Mouse (Mus musculus): ENCODE data around the gene Myf6. TPM values are rescaled to one million over a fixed set of nuclear protein-coding genes. Genes with fewer than 3 reads are reported as not detected.

Gene Myf6
- polyA plus RNA-seq, 1 experiment from 2014 or later: 0.14 TPM

GRCm38 (mm10) chr10:107502193-107502592 is 7.7 kb upstream of the Myf6 start:
- H3K27ac ChIP-seq (ENCODE audit: low read depth): no peak overlapping the region
- H3K4me2 ChIP-seq: no peak overlapping the region

GRCm38 (mm10) chr10:107499656-107500055 is 5.1 kb upstream of the Myf6 start:
- Histone ChIP-seq H3K4me2 (no peak overlapping the region), H3K9ac (no peak overlapping the region), H3K36me3 (ENCODE audit: insufficient read depth) (no peaks in the 10 kb centered on the region), H3K9me3 (ENCODE audit: low read depth, low read length) (no peaks in the 10 kb centered on the region), H3K4me3 (ENCODE audit: low read depth, low read length) (no peak overlapping the region), H3K27me3 (ENCODE audit: insufficient read depth, low read length) (no peaks in the 10 kb centered on the region), H3K4me1 (ENCODE audit: insufficient read depth) (no peaks in the 10 kb centered on the region), H3K27ac (ENCODE audit: low read depth) (no peak overlapping the region)
- TF ChIP-seq CTCF (IDR thresholded peaks at IDR 0.05; ENCODE audit: low read depth): no peak
- WGBS: 73% methylated on average over 7 of the region's 7 CpGs
- ATAC-seq (ENCODE audit: insufficient read depth): no peak
- no peak for DNase-seq

More at GRCm38 (mm10) chr10:107502193-107502592, 7.7 kb upstream of the Myf6 start:
- DNase-seq (no peak), ATAC-seq (ENCODE audit: insufficient read depth) (no peak)
- no peaks in the 10 kb centered on the region for H3K9me3 ChIP-seq (ENCODE audit: low read depth, low read length)
- no peak for TF ChIP-seq CTCF (IDR thresholded peaks at IDR 0.05; ENCODE audit: low read depth)
- H3K27me3 ChIP-seq (ENCODE audit: insufficient read depth, low read length): no peaks in the 10 kb centered on the region
- no peaks in the 10 kb centered on the region for H3K4me1 ChIP-seq (ENCODE audit: insufficient read depth)
- 82% methylated on average over 7 of the region's 7 CpGs for WGBS
- H3K9ac ChIP-seq: no peak overlapping the region
- H3K4me3 ChIP-seq (ENCODE audit: low read depth, low read length): no peak overlapping the region
- H3K36me3 ChIP-seq (ENCODE audit: insufficient read depth): no peaks in the 10 kb centered on the region

GRCm38 (mm10) chr10:107496402-107496801 is 1.9 kb upstream of the Myf6 start:
- H3K36me3 ChIP-seq (ENCODE audit: insufficient read depth): no peaks in the 10 kb centered on the region
- no peak overlapping the region for H3K4me2 ChIP-seq
- DNase-seq: no peak
- H3K4me1 ChIP-seq (ENCODE audit: insufficient read depth): no peaks in the 10 kb centered on the region
- H3K4me3 ChIP-seq (ENCODE audit: low read depth, low read length): no peak overlapping the region
- TF ChIP-seq CTCF (IDR thresholded peaks at IDR 0.05; ENCODE audit: low read depth): no peak
- no peak overlapping the region for H3K27ac ChIP-seq (ENCODE audit: low read depth)
- no peak for ATAC-seq (ENCODE audit: insufficient read depth)
- H3K9me3 ChIP-seq (ENCODE audit: low read depth, low read length): no peaks in the 10 kb centered on the region
- 81% methylated on average over 1 of the region's 1 CpGs for WGBS
- H3K9ac ChIP-seq: no peak overlapping the region
- no peaks in the 10 kb centered on the region for H3K27me3 ChIP-seq (ENCODE audit: insufficient read depth, low read length)

- no peaks in the 10 kb centered on the region for H3K4me1 ChIP-seq (ENCODE audit: insufficient read depth)
- H3K4me2 ChIP-seq: peak overlapping the region; percentile 68
- H3K9ac ChIP-seq: peak overlapping the region; percentile 41; the same call in 1 of the 2 replicates
- no peak for TF ChIP-seq CTCF (IDR thresholded peaks at IDR 0.05; ENCODE audit: low read depth)
- 44% methylated on average over 19 of the region's 20 CpGs for WGBS
- no peaks in the 10 kb centered on the region for H3K27me3 ChIP-seq (ENCODE audit: insufficient read depth, low read length)
- peak overlapping the region; percentile 29 for H3K4me3 ChIP-seq (ENCODE audit: low read depth, low read length)
- DNase-seq (peak; percentile 8), ATAC-seq (ENCODE audit: insufficient read depth) (peak; percentile 74; the same call in 1 of the 2 replicates)
- no peaks in the 10 kb centered on the region for H3K9me3 ChIP-seq (ENCODE audit: low read depth, low read length)
- H3K27ac ChIP-seq (ENCODE audit: low read depth): no peak overlapping the region
- H3K36me3 ChIP-seq (ENCODE audit: insufficient read depth): no peaks in the 10 kb centered on the region
Observed at GRCm38 (mm10) chr10:107493580-107494474, 710 bp downstream of the Myf6 start.

GRCm38 (mm10) chr10:107492867-107493579 is 1.5 kb downstream of the Myf6 start:
- no peaks in the 10 kb centered on the region for H3K27me3 ChIP-seq (ENCODE audit: insufficient read depth, low read length)
- peak overlapping the region; percentile 68 for H3K4me2 ChIP-seq
- 25% methylated on average over 18 of the region's 18 CpGs for WGBS
- no peaks in the 10 kb centered on the region for H3K4me1 ChIP-seq (ENCODE audit: insufficient read depth)
- no peaks in the 10 kb centered on the region for H3K9me3 ChIP-seq (ENCODE audit: low read depth, low read length)
- no peaks in the 10 kb centered on the region for H3K36me3 ChIP-seq (ENCODE audit: insufficient read depth)
- no peak overlapping the region for H3K27ac ChIP-seq (ENCODE audit: low read depth)
- no peak for TF ChIP-seq CTCF (IDR thresholded peaks at IDR 0.05; ENCODE audit: low read depth)
- peak overlapping the region; percentile 41; the same call in 1 of the 2 replicates for H3K9ac ChIP-seq
- H3K4me3 ChIP-seq (ENCODE audit: low read depth, low read length): peak overlapping the region; percentile 29
- peak; percentile 37 for DNase-seq
- peak; percentile 61; the same call in 1 of the 2 replicates for ATAC-seq (ENCODE audit: insufficient read depth)

- Histone ChIP-seq H3K27me3 (ENCODE audit: insufficient read depth, low read length) (no peaks in the 10 kb centered on the region), H3K4me1 (ENCODE audit: insufficient read depth) (0 out of 2 replicates have a peak, but pooled peaks cover 2% of the 10 kb centered on the region), H3K4me3 (ENCODE audit: low read depth, low read length) (no peak overlapping the region), H3K9me3 (ENCODE audit: low read depth, low read length) (no peaks in the 10 kb centered on the region), H3K9ac (no peak overlapping the region), H3K27ac (ENCODE audit: low read depth) (no peak overlapping the region), H3K36me3 (ENCODE audit: insufficient read depth) (no peaks in the 10 kb centered on the region), H3K4me2 (peak overlapping the region; percentile 23; the same call in 1 of the 2 replicates)
- WGBS: 35% methylated on average over 12 of the region's 12 CpGs
- TF ChIP-seq CTCF (IDR thresholded peaks at IDR 0.05; ENCODE audit: low read depth): no peak
- no peak for ATAC-seq (ENCODE audit: insufficient read depth)
- no peak for DNase-seq
Observed at GRCm38 (mm10) chr10:107488654-107489315, 5.8 kb downstream of the Myf6 start.

Measured in lung, embryonic 14.5 days (tissue).